Mouse (Mus musculus) forebrain, embryonic 14.5 days (tissue): ENCODE measurements around the gene Sept12. TPM values are rescaled to one million over a fixed set of nuclear protein-coding genes. Genes with fewer than 3 reads are reported as not detected.

Experiments used
- ATAC-seq: fragments of 200-750 bp; cut with Nextera tagmentation; 2 replicates; pipeline ENCODE4 v1.8.0; 2017; ENCODE audit warnings: mild to moderate bottlenecking, moderate library complexity
- DNase-seq: peaks from one replicate; pipeline ENCODE4 v3.0.0-alpha.2; 2015; ENCODE audit warnings: low spot score
- H3K27ac ChIP-seq: fragments of 300-500 bp; sonication (generic); 2 replicates; pipeline ENCODE4 v1.5.1; 2014; ENCODE audit warnings: low read depth, mild to moderate bottlenecking, control low read depth, low read length, moderate library complexity
- H3K27me3 ChIP-seq: fragments of 300-500 bp; sonication (generic); replicated peaks from 2 replicates; pipeline ENCODE4 v1.6.1; 2014; ENCODE audit warnings: low read length, control low read depth, mixed read lengths; ENCODE audit not compliant: control insufficient read depth, insufficient read depth
- H3K36me3 ChIP-seq: fragments of 300-500 bp; sonication (generic); 2 replicates; pipeline ENCODE4 v1.6.1; 2014; ENCODE audit warnings: low read length, control low read depth; ENCODE audit not compliant: control insufficient read depth, insufficient read depth
- H3K4me1 ChIP-seq: fragments of 300-500 bp; sonication (generic); 2 replicates; pipeline ENCODE4 v1.6.1; 2014; ENCODE audit warnings: antibody characterized with exemption, low read length, control low read depth; ENCODE audit not compliant: control insufficient read depth, insufficient read depth
- H3K4me2 ChIP-seq: fragments of 300-500 bp; sonication (generic); 2 replicates; pipeline ENCODE4 v1.6.1; 2014; ENCODE audit warnings: mild to moderate bottlenecking, control low read depth, low read length
- H3K4me3 ChIP-seq: fragments of 300-500 bp; sonication (generic); 2 replicates; pipeline ENCODE4 v1.5.1; 2014; ENCODE audit warnings: low read depth, low read length, control low read depth
- H3K9ac ChIP-seq: fragments of 300-500 bp; sonication (generic); 2 replicates; pipeline ENCODE4 v1.6.1; 2014; ENCODE audit warnings: mild to moderate bottlenecking, low read length, control low read depth, moderate library complexity
- H3K9me3 ChIP-seq: fragments of 300-500 bp; sonication (generic); replicated peaks from 2 replicates; pipeline ENCODE4 v1.6.1; 2016; ENCODE audit warnings: low read length, control low read depth, mixed read lengths; ENCODE audit not compliant: control insufficient read depth
- WGBS: fragments of 180-500 bp; shearing (Covaris S2); extraction: QIAGEN DNeasy Blood & Tissue Kit; methylation state at CpG from one replicate; pipeline ENCODE4 v1.1.7; 2014; 5-methylcytosine and 5-hydroxymethylcytosine counted together
- polyA plus RNA-seq: library from polyadenylated mRNA; unstranded; fragments of >200 nt; fragmentation: Nextera tagmentation; extraction: Ambion mirVana; gene quantifications from 2 replicates; pipeline ENCODE4 v1.2.1, GENCODE M21; 2014

Sept12 gene
- polyA plus RNA-seq, 1 experiment from 2014 or later, result not detected

DNA sequence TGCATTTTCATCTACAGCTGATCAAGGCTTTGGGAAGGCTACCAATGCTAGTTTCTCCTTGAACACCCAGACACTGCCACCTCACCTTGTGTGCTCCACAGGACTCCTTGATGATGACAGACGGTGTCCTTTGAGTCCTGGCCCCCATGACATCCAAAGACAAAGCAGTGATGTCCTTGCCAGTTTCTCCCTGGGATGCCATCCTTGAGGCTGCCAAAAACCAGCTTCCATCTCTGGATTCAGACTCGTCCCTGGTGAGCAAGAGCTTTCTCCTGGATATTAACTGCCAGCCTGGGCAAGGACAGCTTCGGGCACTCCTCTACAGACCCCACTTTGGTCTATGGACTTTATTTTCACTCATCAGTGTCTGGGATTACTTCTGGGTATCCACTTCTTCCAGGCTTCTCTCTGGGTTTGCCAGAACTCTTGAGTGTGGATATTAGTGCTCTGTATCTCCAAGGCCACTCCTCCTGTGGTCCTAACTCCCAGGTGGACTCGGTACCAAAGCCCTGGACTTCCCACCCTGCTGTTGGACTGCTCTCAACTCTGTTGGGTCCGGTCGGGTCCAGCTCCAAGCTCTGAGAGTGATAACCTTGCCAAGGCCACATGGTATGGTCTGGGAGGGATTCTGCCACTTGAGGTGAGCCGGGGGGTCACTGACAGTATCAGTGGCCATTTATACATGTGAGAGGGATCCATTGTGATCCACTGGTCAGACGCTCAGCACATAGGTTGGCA lies 32.1 kb downstream of the Sept12 start:
- no peak overlapping the region; the same call in 1 of the 2 replicates for H3K9ac ChIP-seq
- no peak for DNase-seq
- H3K4me2 ChIP-seq, result peak overlapping the region; percentile 60
- WGBS, result 90% methylated on average over 8 of the region's 8 CpGs
- H3K27me3 ChIP-seq, result no peaks in the 10 kb centered on the region
- H3K27ac ChIP-seq, result no peak overlapping the region
- H3K36me3 ChIP-seq, result no peaks in the 10 kb centered on the region
- ATAC-seq, result no peak
- H3K4me3 ChIP-seq, result peak overlapping the region; percentile 89; the same call in 1 of the 2 replicates
- peaks cover 8% of the 10 kb centered on the region; the same call in 1 of the 2 replicates for H3K4me1 ChIP-seq
- no peaks in the 10 kb centered on the region for H3K9me3 ChIP-seq

DNA sequence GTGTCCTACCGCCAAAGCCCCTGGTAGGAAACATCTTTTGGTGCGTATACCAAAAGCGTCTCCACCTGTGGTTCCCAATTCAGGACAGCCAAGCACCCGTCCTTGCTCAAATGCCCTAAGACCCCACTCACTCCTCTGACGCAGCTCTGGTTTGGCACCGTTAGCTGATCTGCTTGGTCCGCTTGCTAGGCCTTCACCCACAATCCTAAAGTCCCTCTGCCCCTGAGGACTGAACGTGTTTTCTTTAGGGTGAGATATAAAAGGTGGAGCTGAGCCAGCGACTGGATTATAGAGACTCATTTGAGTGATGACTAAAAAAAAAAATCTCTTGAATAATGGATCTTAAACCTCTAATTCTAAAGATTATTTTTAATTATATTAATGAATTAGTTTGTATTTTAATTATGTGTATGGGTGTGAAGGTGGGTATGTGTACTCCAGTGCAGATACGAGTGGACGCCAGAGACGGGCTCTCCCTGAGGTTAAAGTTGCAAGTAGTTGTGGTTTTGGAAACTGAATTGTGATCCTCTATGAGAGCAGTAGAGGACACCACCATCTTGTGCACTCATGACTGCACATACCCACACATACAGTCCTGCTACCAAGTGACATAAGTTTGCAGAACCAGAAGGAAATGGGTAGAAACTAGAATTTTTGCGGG lies 32.8 kb downstream of the Sept12 start:
- Histone ChIP-seq H3K4me3 (peak overlapping the region; percentile 89), H3K27me3 (no peaks in the 10 kb centered on the region), H3K4me2 (peak overlapping the region; percentile 60), H3K9me3 (no peaks in the 10 kb centered on the region), H3K27ac (peak overlapping the region; percentile 59), H3K36me3 (no peaks in the 10 kb centered on the region), H3K4me1 (peaks cover 8% of the 10 kb centered on the region; the same call in 1 of the 2 replicates), H3K9ac (peak overlapping the region; percentile 84)
- ATAC-seq (peak; percentile 7; the same call in 1 of the 2 replicates), DNase-seq (peak; percentile 33)
- 22% methylated on average over 13 of the region's 13 CpGs for WGBS

DNA sequence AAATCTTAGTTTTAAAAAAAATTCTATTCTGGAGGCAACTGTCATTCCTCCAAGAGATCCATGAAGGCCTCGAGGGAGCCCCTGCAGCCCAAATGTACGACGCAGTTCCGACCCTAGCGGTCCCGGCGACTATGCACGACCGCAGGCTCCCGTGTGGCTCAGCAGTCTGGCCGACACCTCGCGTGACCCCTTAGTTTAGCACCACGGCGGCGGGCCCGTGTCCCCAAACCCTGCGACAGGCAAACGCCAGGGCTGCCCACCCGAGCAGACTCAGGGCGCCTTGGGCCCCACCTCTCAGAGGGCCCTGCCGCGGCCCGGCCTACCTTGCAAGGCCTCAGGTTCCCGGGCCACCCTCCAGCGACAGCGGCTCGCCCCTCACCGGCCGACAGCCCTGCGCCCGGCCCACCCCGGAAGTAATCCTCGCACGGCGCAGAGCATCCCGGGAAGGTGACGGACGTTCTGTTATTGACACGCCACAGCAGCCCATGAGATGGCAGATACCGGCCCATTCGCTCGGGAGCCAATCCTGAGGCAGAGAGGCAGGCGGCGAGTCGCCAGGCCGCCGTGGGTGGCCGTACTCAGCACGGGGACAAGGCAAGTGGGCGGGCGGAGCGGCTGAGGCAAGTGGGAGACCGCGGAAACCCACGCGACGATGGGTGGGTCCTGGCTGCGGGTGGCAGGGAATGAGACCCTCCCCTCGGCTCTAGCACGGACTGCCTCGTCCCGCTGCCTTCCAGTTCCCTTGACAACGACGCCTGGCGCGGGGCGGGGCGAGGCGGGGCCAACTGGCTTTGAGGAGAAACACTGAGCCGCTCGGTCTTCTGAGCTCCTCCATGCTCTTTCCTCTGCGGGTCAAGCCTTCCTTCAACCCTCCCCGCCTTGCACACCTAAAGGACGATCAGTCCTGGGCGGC lies 33.6 kb downstream of the Sept12 start, which contains the start of gene Anks3:
Anks3 (minus strand) TSS at position 409 of the 913 bp plus-strand sequence.
- Histone ChIP-seq H3K4me3 (peak within 1 kb of the TSS; percentile 89), H3K27me3 (no peaks in the 10 kb centered on the region), H3K4me2 (peak within 1 kb of the TSS; percentile 60), H3K36me3 (no peaks in the 10 kb centered on the region), H3K9ac (peak within 1 kb of the TSS; percentile 84), H3K4me1 (peaks cover 8% of the 10 kb centered on the region; the same call in 1 of the 2 replicates), H3K27ac (peak within 1 kb of the TSS; percentile 59), H3K9me3 (no peaks in the 10 kb centered on the region)
- WGBS, result under 1% methylated on average over 67 of the region's 76 CpGs
- ATAC-seq (peak; percentile 99), DNase-seq (peak; percentile 97)

DNA sequence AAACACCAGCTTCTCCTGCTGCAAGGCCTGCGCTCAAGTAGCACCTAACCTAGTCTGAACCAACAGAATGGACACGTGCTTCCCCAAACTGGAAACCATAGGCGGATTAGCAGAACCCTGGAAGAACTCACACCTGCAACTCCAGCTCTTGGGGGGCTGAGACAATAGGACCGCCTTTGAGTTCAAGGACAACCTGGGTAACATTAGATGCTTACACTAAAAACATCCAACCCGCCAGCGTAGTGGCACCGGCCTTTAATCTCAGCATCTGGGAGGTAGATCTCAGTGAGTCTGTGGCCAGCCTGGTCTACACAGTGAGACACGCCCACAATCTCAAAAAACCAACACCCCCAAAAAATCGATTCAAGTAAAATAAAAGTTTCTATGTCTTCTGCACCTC lies 34.3 kb downstream of the Sept12 start:
- Histone ChIP-seq H3K27me3 (no peaks in the 10 kb centered on the region), H3K4me2 (peak overlapping the region; percentile 60), H3K4me1 (peaks cover 8% of the 10 kb centered on the region; the same call in 1 of the 2 replicates), H3K9ac (peak overlapping the region; percentile 84), H3K9me3 (no peaks in the 10 kb centered on the region), H3K27ac (no peak overlapping the region), H3K4me3 (peak overlapping the region; percentile 89), H3K36me3 (no peaks in the 10 kb centered on the region)
- ATAC-seq (no peak), DNase-seq (no peak)
- WGBS, result 38% methylated on average over 9 of the region's 9 CpGs

DNA sequence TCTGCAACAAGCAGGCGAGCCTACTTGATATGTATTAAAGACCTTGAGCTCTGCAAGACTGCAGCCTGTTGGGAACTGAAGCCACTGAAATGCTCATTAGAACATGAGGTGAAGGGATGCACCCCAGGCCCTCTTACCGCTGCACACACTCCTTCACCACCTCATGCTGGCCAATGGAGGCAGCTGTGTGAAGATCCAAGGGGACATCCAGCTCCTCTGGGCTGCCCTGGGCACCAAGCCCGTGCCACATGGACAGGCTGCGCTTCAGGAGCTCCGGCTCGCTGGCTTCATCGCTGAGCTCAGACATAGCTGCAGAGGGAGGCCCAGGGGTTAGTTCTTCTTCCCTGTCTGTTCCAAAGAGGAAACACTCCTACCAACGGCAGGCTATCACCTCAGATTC lies 37.4 kb downstream of the Sept12 start:
- 91% methylated on average over 8 of the region's 8 CpGs for WGBS
- Histone ChIP-seq H3K4me2 (no peak overlapping the region), H3K9me3 (no peaks in the 10 kb centered on the region), H3K27me3 (no peaks in the 10 kb centered on the region), H3K9ac (no peak overlapping the region), H3K27ac (no peak overlapping the region), H3K36me3 (peaks cover 23% of the 10 kb centered on the region), H3K4me1 (peaks cover 8% of the 10 kb centered on the region; the same call in 1 of the 2 replicates), H3K4me3 (no peak overlapping the region)
- ATAC-seq (no peak), DNase-seq (no peak)

DNA sequence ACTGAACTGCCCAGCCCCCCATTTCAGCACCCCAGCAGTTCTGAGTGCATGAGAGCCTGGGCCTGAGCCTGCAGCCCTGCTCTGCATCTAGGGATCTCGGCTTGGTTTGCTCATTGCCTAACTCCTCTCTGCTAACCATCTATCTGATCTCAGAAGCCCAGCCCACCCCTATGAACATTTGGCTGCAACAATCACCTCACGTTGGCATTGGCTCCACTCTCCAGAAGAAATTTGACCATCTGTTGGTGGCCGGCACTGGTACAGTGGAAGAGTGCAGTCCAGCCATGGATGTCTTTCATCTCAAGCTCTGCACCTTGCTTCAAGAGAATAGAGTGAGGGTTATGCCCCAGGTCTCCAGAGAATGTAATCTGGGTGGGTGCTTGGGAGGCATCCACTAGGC lies 40.2 kb downstream of the Sept12 start:
- Histone ChIP-seq H3K36me3 (peaks cover 51% of the 10 kb centered on the region), H3K4me1 (no peaks in the 10 kb centered on the region), H3K9ac (no peak overlapping the region), H3K27me3 (no peaks in the 10 kb centered on the region), H3K4me3 (no peak overlapping the region), H3K9me3 (no peaks in the 10 kb centered on the region), H3K4me2 (no peak overlapping the region), H3K27ac (no peak overlapping the region)
- DNase-seq (no peak), ATAC-seq (no peak)
- WGBS, result 87% methylated on average over 3 of the region's 3 CpGs

DNA sequence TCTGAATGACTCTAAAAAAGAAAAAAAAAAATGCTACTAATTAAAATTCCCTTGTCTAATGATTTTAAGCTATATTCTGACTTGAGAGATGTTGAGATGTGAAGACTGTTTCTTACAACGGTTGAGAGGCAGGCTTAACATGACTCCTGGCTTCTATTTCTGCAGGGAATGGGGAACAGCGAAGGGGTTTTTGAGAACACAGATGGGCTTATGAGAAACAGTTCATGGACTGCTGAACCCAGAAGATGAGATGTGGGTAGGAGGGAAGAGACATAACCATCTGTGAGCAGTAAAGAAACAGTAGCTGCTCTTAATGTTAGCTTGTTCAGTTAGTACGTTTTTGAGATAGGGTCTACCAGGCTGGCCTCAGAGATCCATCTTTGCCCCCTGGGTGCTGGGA lies 41.0 kb downstream of the Sept12 start:
- ATAC-seq (no peak), DNase-seq (no peak)
- H3K9me3 ChIP-seq, result no peaks in the 10 kb centered on the region
- H3K9ac ChIP-seq, result no peak overlapping the region
- WGBS, result 82% methylated on average over 3 of the region's 3 CpGs
- H3K4me3 ChIP-seq, result no peak overlapping the region
- no peaks in the 10 kb centered on the region for H3K27me3 ChIP-seq
- no peaks in the 10 kb centered on the region for H3K4me1 ChIP-seq
- H3K27ac ChIP-seq, result no peak overlapping the region
- peaks cover 58% of the 10 kb centered on the region for H3K36me3 ChIP-seq
- H3K4me2 ChIP-seq, result no peak overlapping the region

DNA sequence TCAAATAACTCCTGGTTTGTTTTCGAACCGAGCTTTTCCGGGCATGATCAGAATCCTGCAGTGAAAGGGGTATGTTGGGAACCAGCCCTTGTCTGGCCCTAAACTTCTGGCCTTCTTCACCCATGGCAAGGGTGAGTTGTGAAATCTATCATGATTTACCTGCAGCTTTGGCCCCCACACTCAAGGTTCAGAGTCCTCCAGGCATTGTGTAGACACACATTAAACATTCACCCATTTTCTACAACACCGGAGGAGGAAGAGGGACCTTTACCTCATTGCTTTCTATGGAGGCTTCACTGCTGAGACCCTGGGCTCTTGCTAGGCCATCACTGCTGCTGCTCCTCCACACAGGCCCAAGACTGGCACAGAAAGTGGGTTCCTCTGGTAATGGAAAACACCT lies 50.3 kb downstream of the Sept12 start:
- 91% methylated on average over 4 of the region's 4 CpGs for WGBS
- DNase-seq (no peak), ATAC-seq (no peak)
- Histone ChIP-seq H3K4me3 (no peak overlapping the region), H3K4me2 (no peak overlapping the region), H3K27ac (no peak overlapping the region), H3K9ac (no peak overlapping the region), H3K9me3 (no peaks in the 10 kb centered on the region), H3K36me3 (peaks cover 87% of the 10 kb centered on the region), H3K4me1 (no peaks in the 10 kb centered on the region), H3K27me3 (no peaks in the 10 kb centered on the region)
